Mouse (Mus musculus): ENCODE measurements at regions not wholly inside any gene's neighbourhood (a gene's known extent, or its start where the extent isn't known, plus 50 kb on each side); places are given as distances from the start of the nearest gene placed in this dataset.

- TF ChIP-seq ZC3H11A (IDR thresholded peaks at IDR 0.05; ENCODE audit: borderline replicate concordance, low read depth, low read length) (no peak), CHD2 (IDR thresholded peaks at IDR 0.05; ENCODE audit: low read depth, low read length) (no peak), MAFK (IDR thresholded peaks at IDR 0.05; ENCODE audit: insufficient read depth, low read depth, low read length) (no peak)
Observed at GRCm38 (mm10) chr2:123390981-123391380, 625.9 kb downstream of the Sqor start.

Data from ES-E14 (cell line).